Mouse (Mus musculus): Measurements from ENCODE around the gene Camk2g.
A peak's percentile ranks its signal among the peaks of the same experiment; 100 is the strongest.

Camk2g gene

DNA sequence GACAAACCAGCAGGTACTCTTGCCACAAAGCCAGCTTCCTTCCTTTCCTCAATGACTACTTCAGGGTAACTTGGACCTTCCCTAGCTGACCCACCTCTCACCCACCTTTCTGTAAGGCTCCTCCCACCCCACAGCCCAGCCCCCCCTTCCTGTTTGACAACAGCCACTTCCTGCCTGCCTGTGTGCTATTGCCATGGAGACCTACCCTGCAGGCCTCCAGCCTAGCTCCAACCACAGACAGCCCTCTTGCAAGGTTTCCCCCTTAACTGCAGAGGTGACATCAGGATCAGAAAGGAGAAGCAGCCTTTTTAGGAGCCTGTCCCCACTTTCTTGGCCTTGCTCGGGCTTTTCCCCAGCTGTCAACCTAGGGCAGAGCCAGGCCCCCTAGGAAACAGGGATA, 8.7 kb downstream of the Camk2g start:
- DNase-seq (ENCODE audit: low spot score in 2 of 2), result peak; percentile 69 to 70

DNA sequence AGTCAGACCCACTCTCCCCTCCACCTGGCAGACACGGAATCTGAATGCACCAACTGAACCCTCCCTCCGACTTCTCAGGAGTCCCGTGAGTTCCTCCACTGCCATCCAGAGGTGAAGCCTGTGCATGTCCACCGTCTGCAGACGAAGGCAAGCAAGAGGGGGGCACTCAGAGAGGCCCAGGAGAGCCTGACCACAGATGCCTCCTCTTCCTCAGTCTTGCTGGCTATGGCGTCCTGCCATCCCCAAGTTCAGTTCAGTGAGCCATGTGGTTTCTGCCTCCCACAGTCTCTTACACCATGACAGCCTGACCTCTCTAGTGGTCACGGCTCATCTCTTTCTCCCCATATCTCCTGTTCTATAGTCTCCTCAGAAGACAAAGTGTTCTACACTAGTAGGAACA, 9.2 kb downstream of the Camk2g start:
- no peak for DNase-seq (ENCODE audit: low spot score in 2 of 2)

DNA sequence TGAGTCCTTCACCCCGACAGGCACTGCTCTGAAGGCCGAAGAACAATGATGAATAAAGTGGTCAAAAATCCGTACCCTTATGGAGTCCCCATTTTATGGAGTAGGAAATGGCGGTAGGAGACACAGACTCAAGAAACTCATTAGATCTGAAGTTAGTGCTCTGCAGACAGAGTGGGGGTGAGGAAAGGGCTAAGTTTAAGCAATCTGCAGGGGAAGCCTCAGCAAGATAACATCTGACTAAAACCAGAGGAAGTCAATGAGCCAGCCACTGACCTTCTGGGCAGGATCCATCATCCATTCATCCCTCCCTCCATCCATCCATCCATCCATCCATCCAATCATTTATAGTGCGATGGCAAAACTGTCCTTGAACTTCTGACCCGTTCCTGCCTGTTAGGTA, 10.4 kb downstream of the Camk2g start:
- no peak for DNase-seq (ENCODE audit: low spot score in 2 of 2)

DNA sequence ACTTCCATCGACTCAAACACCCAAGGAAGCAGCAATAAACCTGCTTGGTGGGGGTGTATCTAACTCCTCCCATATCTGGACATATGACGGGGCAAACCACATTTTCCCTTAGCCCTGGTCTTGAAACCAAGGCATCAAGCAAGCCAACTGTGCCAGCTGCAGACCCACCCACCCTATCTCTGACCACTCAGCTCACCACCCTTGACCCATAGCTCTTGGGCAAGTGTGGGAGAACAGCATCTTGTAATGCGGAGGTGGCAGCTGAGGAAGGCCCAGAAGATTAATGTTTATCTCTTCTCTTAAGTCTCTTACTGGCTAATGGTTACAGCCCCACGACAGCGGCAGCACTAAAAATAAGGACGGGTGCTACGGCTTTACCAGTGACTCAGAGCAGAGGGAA, 11.0 kb downstream of the Camk2g start:
- DNase-seq (ENCODE audit: low spot score in 2 of 2), result no peak

DNA sequence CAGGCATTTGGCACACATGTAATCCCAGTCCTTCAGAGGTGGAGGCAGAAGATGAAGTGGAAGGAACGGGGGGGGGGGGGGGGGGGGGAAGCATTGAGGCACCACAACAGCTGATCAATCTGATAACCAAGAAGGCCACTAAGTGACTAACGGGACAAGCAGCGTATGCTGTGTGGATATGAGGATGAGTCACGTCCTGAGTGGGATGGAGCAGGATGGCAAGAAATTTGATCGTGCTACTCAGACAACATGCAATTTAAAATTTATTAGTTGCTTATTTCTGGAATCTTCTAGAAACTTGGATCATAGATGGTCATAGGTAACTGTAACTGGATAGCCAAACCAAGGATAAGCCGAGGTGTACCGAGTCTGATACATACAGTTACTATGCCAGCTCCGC, 13.7 kb downstream of the Camk2g start:
- no peak for DNase-seq (ENCODE audit: low spot score in 2 of 2)

DNA sequence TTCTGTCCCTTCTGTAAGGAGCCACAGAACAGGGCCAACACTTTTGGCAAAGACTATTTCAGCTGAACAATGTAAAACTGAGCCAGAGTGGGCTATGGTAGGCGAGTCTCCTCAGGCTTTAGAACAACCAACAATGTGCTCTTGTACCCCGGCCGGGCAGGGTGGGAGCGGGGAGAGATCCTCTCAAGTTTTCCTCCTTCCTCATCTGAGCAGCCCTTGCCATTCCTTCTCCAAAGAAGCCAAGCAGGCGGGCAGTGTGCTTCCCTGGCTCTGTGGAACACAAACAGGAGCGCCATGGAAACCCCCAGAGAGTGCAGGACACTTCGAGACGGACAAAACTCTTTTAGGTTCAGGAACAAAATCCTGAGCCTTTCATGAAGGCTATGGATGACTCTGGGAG, 15.4 kb downstream of the Camk2g start:
- DNase-seq (ENCODE audit: low spot score in 2 of 2), result no peak

DNA sequence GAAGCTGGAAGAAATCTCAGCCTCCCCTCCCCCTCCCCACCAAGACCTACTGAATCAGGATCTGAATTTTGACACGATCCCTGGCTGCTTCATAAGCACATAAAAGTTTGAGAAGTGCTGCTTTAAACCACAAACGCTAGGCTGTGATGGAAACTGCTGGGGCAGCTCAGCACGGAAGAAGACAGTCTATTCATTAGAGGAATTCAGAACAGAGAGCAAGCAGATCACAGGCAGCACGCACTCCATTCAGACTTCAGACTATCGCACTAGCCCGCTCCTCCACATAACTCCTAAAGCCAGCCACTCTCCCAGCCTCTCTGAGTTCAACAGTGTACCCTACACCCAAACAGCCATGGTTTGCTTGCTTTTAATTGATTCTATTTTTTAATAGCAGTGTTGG, 18.2 kb downstream of the Camk2g start:
- DNase-seq (ENCODE audit: low spot score in 2 of 2), result no peak

DNA sequence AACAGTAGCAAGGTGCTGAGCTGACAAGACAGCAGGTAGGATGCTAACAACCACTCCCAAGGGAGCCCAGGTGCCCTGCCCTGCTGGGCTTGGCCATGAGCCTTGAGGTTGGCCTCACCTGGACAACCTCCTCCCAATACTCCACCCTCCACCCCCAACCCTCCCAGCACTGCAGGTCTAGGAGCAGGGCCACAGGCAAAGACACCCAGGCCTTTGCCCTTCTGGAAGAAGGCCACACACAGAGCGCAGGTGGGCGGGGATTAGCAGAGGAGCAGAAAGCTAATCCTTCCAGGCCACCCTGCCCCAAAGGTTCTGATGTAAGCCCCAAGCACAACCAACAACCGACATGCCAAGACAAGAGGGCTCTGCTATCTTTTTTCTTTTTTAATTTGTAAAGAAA, 20.5 kb downstream of the Camk2g start:
- no peak for DNase-seq (ENCODE audit: low spot score in 2 of 2)

DNA sequence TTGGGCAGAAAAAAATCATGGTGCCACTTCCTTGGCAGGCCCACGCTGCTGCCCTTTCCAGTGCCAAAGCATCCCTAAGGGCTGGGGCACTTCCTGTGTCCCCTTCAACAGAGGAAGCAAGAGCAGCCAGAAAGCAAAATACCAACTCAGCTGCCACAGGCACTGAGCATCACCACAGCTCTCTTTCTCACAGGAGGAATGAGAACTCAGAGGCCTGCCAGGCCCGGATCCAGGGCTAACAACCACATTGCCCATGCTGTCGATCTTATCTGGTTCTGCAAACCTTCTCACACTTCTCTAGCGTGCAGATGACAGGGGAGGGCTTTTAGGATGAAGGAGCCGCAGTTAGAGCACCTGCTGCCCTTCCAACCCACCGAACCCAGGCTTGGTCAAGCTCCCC, 21.1 kb downstream of the Camk2g start:
- DNase-seq (ENCODE audit: low spot score in 2 of 2), result no peak

DNA sequence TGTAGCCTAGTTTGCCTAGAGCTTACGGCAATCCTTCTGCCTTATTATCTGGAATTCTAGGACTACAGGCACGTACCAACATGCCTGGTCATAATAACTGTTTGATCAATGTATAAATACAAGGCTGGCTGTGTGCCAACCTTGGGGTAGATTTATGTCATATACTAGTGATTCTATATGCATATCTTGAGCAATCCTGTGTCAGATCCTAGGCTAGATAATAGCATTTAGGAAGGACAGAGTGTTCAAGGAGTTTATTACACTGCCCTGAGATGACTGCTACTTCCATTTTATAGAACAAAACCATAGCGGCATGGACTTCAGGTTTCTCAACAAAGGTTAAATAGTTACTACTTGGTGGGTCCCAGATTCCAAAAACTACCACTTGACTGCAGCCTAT, 21.9 kb downstream of the Camk2g start:
- no peak for DNase-seq (ENCODE audit: low spot score in 2 of 2)

DNA sequence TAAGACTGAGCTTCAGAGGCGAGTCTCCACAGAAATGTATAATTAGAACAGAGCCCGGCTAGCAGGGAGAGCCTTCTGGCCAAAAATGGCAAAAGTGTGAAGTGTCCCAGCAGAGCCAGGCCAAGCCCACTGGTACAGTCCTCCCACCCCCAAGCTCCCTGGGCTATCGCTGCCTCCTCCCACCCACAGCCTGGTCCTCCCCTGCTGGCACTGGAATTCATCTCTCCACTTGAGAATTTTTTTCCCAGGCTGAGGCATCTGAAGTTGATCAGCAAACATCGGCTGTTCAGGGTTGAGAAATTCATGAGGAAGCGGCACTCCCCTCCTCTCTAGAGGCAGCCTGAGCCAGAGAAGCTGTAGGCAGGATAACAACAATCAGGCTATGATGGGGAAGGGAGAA, 25.3 kb downstream of the Camk2g start:
- no peak for DNase-seq (ENCODE audit: low spot score in 2 of 2)

DNA sequence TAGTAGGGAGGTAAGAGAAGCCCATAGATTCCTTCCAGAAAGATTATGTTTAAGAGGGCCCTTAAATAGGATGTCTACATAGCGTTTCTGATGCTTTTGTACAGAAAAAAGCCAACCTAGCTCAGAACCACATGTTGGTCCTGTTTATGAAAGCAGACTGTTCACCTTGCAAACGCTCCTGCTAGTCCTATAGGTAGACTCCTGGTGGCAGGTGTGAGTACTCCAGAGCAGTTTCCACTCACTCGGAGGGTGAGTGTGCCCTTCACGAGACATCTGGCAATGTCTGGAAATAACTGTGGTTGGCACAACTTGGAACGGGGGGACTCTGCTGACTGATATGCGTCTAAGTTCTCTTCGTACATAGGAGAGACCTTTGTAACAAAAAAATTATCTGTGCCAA, 26.0 kb downstream of the Camk2g start:
- DNase-seq (ENCODE audit: low spot score in 2 of 2), result no peak

DNA sequence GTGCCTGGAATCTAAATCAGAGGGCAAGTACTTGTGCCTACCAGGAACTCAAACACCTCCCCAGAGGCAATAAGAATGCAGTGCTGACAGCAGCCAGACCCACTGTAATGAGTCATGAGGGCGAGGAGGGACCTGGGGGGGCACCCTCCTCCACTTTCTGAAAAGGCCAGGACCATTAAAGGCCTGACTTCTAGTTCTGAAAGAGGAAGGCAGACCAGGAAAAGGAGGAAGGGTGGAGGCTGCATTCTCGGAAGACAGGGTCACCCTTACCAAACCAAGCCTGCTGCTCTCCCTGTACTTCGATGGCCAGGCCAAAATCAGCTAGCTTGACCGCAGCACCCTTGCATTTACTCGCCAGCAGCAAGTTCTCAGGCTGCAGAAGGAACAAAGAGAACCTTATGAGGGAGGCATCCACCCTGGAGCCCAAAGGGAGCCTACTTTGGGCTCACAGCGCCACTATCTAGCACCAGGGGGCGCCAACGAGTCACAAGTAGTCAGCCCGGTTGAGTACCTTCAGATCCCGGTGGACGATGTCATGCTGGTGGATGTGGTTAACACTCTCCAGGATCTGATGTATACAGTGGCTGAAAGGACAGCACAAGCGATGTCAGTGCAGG, 28.1 kb downstream of the Camk2g start:
- DNase-seq (ENCODE audit: low spot score in 2 of 2), result peak; percentile 62 to 69

DNA sequence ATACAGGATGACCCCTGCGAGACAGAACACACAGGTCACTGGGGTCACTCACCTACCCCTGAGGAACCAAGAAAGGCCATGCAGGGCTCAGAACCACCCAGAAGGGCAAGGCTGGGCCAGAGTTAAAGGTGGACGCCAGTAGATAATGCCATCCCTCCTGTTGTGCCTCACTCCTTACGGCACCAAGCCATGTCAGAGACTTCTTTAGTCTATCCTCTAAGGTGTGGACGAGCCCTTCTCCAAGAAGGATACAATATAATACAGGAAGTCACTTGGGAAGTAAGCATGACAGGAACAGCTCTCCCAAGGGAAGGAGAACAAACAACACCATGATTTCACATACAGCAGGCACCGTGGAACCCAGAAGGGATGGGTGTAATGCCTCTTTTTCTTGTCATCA, 28.9 kb downstream of the Camk2g start:
- no peak for DNase-seq (ENCODE audit: low spot score in 2 of 2)

DNA sequence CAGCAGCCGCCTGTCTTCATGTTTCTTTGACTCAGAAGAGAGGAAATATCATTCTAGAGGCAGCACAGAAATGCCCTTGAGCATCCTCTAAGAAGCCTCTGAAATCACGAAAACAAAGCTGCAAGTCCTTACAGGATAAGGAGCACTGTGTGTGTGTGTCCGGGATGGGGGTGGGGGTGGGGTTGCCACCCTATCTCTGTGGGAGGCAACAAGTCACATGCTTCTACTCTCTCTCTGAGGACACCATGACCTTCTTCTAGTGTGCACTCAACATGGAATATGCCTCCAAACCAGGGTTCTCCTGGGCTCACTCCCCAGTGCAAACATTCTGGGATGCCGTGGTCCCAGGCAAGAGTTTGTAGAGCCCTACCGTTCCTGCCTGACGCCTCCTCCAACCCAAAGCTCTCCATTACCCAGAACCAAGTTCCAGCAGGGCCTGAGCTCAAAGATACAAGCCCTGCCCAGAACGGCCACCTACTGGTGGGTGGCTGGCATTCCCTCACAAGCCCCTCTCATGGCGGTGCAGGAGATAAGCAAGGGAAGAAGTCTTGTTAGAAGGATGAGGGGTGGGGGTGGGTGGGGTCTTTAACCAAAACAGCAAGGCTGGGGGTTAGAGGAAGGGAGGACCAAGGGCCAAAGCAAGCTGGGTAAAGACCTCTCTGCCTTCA, 35.0 kb downstream of the Camk2g start:
- no peak for DNase-seq (ENCODE audit: low spot score in 2 of 2)

DNA sequence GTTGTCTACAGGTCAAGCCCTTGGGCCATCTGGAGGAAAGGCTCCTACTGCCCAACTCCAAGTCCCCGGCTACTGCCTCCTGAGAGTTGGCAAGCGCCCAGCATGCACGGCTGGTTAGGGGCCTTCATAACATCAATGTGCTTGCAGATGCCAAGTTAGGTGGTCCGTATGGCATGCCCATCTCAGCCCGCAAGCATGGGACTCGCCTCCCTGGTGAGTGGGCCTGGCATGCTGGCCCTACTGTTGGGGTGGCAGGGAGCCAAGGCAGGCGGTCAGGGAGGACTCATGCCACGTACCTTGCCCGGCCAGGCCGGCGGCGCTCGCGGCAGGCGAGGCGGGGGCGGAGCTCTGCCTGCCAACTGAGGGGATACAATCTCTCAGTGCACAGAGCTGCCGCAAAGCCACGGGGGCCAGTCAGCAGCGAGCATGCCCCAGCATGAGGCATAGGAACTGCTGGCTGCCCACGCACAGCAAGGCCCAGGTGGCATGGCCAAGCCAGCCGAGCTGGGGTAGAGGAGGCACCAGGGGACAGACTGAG, 36.4 kb downstream of the Camk2g start:
- no peak for DNase-seq (ENCODE audit: low spot score in 2 of 2)

DNA sequence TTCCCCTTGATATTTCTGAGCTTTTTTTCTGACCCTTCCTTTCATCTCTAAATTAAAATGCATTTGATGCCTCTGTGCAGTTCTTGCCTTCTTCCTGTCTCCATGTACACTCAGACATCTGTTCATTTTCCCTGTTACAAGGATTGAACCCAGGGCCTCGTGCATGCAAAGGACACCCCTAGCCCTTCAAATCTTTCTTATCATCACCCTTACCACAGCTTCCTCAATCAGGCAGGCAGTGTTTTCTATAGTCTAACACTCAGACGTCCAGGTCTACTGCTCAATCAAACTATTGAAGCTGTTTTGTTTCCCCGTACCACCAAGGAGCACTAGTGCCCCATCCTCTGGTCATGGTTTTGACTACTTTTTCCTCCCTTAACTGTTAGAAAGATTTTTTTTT, 40.1 kb downstream of the Camk2g start:
- no peak for DNase-seq (ENCODE audit: low spot score in 2 of 2)

DNA sequence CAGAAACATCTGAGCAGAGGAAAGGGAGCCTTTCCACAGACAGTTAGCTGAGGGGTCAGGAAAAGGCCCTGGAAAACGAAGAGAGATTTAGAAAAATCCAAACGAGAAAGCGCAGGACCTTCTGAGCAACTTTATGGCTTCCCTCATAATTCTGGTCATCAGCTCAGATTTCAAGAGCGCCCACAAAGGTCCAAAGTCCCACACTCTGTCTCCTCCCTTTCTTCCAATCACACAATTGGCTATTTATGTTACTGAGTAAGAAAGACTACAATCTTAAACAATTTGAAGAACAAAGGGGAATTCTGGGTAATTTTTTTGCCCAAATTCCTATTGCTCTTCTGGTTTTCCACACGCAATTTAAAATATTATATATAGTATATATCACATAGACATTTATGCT, 43.4 kb downstream of the Camk2g start:
- no peak for DNase-seq (ENCODE audit: low spot score in 2 of 2)

DNA sequence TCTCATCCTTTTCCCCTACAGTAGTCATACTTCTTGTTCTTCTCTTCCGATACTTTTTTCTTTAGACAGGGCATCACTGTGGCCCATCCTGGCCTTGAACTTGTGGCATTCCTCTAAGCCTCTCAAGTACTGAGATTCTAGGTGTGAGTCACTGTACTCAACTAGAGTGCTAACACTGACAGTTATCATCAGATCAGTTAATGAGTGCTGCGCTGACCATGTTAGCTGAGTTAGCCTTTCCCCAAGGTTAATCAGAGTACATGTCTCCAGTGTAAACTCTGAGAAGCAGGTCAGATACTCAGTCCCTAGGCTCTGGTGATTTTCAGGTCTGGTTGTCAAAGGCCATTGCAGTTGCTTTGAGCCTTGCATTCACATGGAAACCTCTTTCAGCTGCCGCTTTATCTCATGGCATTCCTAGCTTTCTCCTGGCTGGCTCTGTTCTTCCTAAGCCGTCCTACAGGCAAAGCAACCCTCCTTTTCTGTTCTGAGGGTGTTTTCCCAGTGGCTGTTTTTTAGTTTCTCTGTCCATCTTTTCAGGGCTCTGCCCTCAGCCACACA, 44.3 kb downstream of the Camk2g start:
- DNase-seq (ENCODE audit: low spot score in 2 of 2), result no peak

DNA sequence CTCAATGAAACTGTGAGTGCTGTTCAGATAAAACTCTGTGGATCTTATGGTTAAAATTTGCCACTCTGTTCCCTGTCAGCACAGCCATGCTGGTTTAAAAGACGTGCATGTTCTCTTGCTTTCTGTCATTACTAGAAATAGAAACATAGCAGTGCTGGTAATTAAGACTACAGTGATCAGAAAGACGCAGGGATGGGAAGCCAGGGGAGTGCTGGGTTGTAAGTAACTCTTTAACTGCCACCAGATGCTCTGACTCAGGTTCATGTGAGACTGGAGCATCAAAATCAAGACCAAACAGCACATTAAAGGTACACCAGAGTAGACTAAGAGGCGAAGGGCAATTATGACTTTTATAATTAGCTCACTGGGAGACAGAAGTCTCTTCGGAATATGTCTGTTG, 45.5 kb downstream of the Camk2g start:
- no peak for DNase-seq (ENCODE audit: low spot score in 2 of 2)

DNA sequence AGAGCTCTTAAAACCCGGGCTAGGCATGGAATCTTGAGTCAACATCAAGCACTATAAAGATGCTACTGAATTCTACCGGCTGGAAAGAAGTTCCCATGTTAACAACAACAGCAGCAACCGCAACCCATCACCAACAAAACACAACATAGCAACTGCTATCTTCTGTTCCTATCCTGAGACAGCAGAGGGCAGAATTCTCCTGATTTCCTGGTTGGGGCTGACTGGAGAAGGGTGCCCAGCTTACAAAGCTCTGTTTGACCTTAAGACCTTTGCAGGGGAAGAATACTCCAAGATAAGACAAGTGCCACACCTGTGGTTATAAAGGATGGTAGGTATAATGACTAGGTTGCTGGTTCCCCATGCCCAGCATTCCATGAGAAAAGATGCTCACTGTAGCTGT, 47.0 kb downstream of the Camk2g start:
- DNase-seq (ENCODE audit: low spot score in 2 of 2), result no peak

DNA sequence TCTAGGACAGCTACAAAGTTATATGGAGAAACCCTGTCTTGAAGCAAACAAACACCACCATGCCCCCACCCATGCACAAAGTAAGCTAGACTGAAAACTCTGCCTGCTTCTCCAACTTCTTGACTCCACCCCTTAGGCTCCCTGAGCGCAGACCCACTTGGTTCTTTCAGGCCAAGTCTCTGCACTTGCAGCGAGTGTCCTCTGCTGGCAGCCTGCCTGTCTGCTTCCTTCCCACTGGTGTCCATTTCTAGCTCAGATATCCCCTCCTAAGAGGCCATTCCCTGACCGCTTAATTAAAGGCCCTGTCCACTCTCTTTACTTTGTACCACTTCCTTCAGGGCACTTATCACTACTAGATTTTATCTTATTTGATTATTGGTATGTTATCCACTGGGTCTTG, 50.3 kb downstream of the Camk2g start:
- DNase-seq (ENCODE audit: low spot score in 2 of 2), result no peak

DNA sequence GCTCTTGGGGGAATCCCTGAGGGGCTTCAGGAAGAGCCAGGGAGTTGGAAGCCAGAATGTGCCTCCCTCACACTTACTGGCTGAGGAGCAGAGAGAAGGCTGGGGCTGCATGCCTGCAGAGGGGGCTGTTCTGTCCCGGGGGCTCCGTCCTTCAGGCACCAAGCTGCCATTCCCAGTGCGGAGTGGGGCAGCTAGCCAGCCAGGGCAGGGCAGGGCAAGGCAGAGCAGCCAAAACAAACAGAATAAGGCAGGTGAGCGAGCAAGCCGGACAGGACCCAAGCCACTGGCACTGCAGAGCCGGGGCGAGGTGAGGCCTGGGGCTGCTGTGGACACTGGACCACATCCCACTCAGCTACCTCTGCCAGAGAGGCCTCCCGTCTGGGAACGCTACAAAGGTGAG, 52.6 kb downstream of the Camk2g start:
- no peak for DNase-seq (ENCODE audit: low spot score in 2 of 2)

Measured in spleen, postnatal 36 days (tissue).